Mouse (Mus musculus) heart, embryonic 14.5 days (tissue): Measurements from ENCODE around the gene Olfr556. TPM values are rescaled to one million over a fixed set of nuclear protein-coding genes. Genes with fewer than 3 reads are reported as not detected.

Experiments
- ATAC-seq: fragments of 200-750 bp; cut with Nextera tagmentation; 2 replicates; pipeline ENCODE4 v1.8.0; 2017; ENCODE audit warnings: low read depth, moderate TSS enrichment; ENCODE audit not compliant: insufficient number of reproducible peaks, insufficient read depth, low FRiP score
- H3K27ac ChIP-seq, 2 experiments: fragments of 200-500 bp in 1 of 2; fragments of 300-500 bp in 1 of 2; sonication (generic) in 1 of 2; replicated peaks in 1 of 2; 2 replicates each; pipeline ENCODE4 v1.5.1; 2012 to 2014; ENCODE audit warnings: low read depth in 2 of 2, low read length in 2 of 2, control low read depth in 1 of 2, mild to moderate bottlenecking in 1 of 2, mixed read lengths in 1 of 2; ENCODE audit not compliant: control insufficient read depth in 1 of 2, insufficient read depth in 1 of 2
- H3K27me3 ChIP-seq: fragments of 300-500 bp; sonication (generic); 2 replicates; pipeline ENCODE4 v1.6.1; 2014; ENCODE audit warnings: mild to moderate bottlenecking, low read length, control low read depth; ENCODE audit not compliant: control insufficient read depth, insufficient read depth
- H3K36me3 ChIP-seq: fragments of 300-500 bp; sonication (generic); 2 replicates; pipeline ENCODE4 v1.6.1; 2014; ENCODE audit warnings: mild to moderate bottlenecking, control low read depth, low read length, mixed read lengths; ENCODE audit not compliant: control insufficient read depth, insufficient read depth
- H3K4me1 ChIP-seq, 2 experiments: fragments of 200-500 bp in 1 of 2; fragments of 300-500 bp in 1 of 2; sonication (generic) in 1 of 2; 2 replicates each; pipeline ENCODE4 v1.6.1; 2012 to 2014; ENCODE audit warnings: low read length in 2 of 2, control low read depth in 1 of 2, mixed read lengths in 1 of 2; ENCODE audit not compliant: control insufficient read depth in 2 of 2, insufficient read depth in 2 of 2
- H3K4me2 ChIP-seq: fragments of 300-500 bp; sonication (generic); 2 replicates; pipeline ENCODE4 v1.6.1; 2014; ENCODE audit warnings: mild to moderate bottlenecking, low read length
- H3K4me3 ChIP-seq, 2 experiments: fragments of 200-500 bp in 1 of 2; fragments of 300-500 bp in 1 of 2; sonication (generic) in 1 of 2; 2 replicates each; pipeline ENCODE4 v1.5.1; 2012 to 2014; ENCODE audit warnings: low read length in 2 of 2, mild to moderate bottlenecking in 2 of 2, control low read depth in 1 of 2, low read depth in 1 of 2, moderate library complexity in 1 of 2; ENCODE audit not compliant: control insufficient read depth in 1 of 2, insufficient read depth in 1 of 2
- H3K9ac ChIP-seq: fragments of 300-500 bp; sonication (generic); 2 replicates; pipeline ENCODE4 v1.6.1; 2014; ENCODE audit warnings: mild to moderate bottlenecking, low read length
- H3K9me3 ChIP-seq: fragments of 300-500 bp; sonication (generic); 2 replicates; pipeline ENCODE4 v1.6.1; 2016; ENCODE audit warnings: low read length, control low read depth; ENCODE audit not compliant: control insufficient read depth
- WGBS: fragments of 180-500 bp; shearing (Covaris S2); extraction: QIAGEN DNeasy Blood & Tissue Kit; methylation state at CpG from one replicate; pipeline ENCODE4 v1.1.7; 2014; 5-methylcytosine and 5-hydroxymethylcytosine counted together
- polyA plus RNA-seq: library from polyadenylated mRNA; unstranded; fragments of >200 nt; fragmentation: Nextera tagmentation; extraction: Ambion mirVana; gene quantifications from 2 replicates; pipeline ENCODE4 v1.2.1, GENCODE M21; 2014

The Olfr556 gene
- polyA plus RNA-seq, 1 experiment from 2014 or later = not detected

DNA sequence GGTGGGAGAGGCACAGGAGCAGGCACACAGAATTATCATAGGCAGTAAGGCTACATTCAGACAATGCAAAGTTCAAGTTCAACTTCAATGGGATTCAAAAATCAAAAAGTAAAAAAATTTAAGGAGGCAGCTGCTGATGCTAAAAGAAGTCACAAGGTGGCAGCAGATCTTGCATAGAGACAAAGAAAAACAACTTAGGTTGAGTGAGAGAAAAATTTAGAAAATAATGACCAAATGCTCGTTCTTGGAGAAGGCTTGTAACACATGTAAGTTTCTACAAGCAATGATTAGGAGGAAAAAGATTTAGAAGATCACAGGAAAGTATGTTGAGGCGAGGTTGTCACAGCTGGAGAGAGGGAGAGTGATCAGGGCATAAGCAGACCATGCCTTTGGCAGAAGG is 679 bp downstream of the Olfr556 start:
- 26% methylated on average over 2 of the region's 2 CpGs for WGBS
- Histone ChIP-seq H3K4me3 (no peak overlapping the region), H3K9me3 (no peaks in the 10 kb centered on the region), H3K4me2 (no peak overlapping the region), H3K36me3 (no peaks in the 10 kb centered on the region), H3K9ac (no peak overlapping the region), H3K4me1 (no peaks in the 10 kb centered on the region), H3K27ac (no peak overlapping the region), H3K27me3 (no peaks in the 10 kb centered on the region)
- no peak for ATAC-seq

DNA sequence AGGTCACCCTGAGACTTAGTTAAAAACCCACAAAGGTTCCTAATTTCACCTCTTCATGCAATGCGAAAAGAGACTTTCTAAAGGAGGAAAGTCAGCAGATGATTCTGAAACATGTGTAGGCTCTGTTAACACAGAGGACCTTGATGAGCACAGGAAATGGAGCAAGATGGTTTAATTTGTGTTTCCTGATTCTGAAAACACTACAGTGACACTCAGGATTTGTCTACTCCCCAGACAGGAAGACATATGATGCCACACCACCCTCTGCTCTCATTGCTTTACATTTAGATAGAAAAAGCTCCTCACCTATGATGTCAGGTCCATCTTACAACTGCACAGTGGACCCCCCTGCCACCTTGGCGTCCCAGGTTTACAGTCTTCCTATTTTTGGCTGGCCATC is 11.5 kb downstream of the Olfr556 start:
- Histone ChIP-seq H3K27ac (no peak overlapping the region), H3K4me2 (no peak overlapping the region), H3K4me1 (peaks cover 0 to 8% of the 10 kb centered on the region in 2 experiments; a peak in 1 of 4 replicates), H3K9ac (no peak overlapping the region), H3K4me3 (no peak overlapping the region), H3K9me3 (no peaks in the 10 kb centered on the region), H3K27me3 (no peaks in the 10 kb centered on the region), H3K36me3 (peaks cover 19% of the 10 kb centered on the region)
- no peak for ATAC-seq
- 81% methylated on average over 2 of the region's 2 CpGs for WGBS

DNA sequence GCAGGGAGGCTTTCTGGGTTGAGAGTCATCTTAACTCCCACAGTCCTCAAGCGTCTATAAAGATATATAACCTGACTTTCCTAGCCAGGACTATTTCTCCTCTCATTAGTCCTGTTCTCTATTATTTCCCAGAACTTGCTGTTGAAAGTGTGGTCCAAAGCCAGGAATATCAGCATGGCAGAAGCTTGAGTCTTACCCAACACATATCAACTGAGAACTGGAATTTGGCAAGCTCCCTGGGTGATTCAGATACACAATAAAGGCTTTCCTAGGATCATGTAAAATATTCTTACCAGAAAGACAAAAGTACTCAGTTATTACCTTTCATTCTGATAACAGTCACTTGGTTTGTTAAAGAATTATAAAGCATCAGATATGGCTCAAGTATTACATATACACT is 17.2 kb downstream of the Olfr556 start:
- Histone ChIP-seq H3K4me1 (peaks cover 0 to 14% of the 10 kb centered on the region in 2 experiments; a peak in 2 of 4 replicates), H3K4me3 (no peak overlapping the region), H3K9me3 (no peaks in the 10 kb centered on the region), H3K4me2 (no peak overlapping the region), H3K9ac (no peak overlapping the region), H3K27me3 (no peaks in the 10 kb centered on the region), H3K36me3 (peaks cover 35% of the 10 kb centered on the region), H3K27ac (no peak overlapping the region)
- ATAC-seq = no peak
- WGBS = 82% methylated on average over 1 of the region's 1 CpGs

DNA sequence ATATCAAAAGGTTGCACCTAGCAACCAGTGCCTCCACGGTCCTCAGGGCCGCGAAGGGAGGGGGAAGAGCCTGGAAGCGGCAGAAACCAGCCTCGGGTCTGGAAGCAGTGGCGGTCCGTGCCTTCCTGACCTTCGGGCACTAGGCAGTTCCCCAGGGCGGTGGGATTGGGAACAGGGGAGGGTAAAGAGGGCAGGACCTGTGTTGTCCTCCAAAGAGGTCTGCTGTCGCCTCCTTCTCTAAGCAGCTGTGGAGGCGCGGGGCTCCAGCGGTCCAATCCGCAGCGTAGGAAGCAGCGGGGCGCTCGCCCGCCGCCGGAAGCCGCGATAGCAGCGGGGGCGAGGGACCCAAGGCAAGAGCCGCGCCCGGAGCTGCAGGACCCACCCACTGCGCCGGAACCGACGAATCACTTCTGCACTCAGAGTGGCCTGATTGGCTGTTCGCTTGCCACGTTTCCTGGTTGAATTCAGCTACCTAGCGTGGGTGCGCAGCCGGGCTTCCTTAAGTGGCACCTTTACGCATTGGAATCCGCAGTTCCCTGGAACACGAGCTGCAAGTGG is 22.3 kb downstream of the Olfr556 start, which contains the start of gene Trim68:
Gene Trim68 (minus strand): TSS at position 384 of the 558 bp plus-strand sequence.
- H3K9ac ChIP-seq = peak within 1 kb of the TSS; percentile 74
- H3K27me3 ChIP-seq = no peaks in the 10 kb centered on the region
- H3K9me3 ChIP-seq = no peaks in the 10 kb centered on the region
- peaks cover 0 to 6% of the 10 kb centered on the region in 2 experiments; a peak in 2 of 4 replicates for H3K4me1 ChIP-seq
- WGBS = under 1% methylated on average over 40 of the region's 40 CpGs
- peak; percentile 99 for ATAC-seq
- peak within 1 kb of the TSS; percentile 59 to 95 for H3K27ac ChIP-seq
- 0 out of 2 replicates have a peak, but pooled peaks cover 12% of the 10 kb centered on the region for H3K36me3 ChIP-seq
- H3K4me2 ChIP-seq = peak within 1 kb of the TSS; percentile 61
- H3K4me3 ChIP-seq = peak within 1 kb of the TSS; percentile 52 to 97

DNA sequence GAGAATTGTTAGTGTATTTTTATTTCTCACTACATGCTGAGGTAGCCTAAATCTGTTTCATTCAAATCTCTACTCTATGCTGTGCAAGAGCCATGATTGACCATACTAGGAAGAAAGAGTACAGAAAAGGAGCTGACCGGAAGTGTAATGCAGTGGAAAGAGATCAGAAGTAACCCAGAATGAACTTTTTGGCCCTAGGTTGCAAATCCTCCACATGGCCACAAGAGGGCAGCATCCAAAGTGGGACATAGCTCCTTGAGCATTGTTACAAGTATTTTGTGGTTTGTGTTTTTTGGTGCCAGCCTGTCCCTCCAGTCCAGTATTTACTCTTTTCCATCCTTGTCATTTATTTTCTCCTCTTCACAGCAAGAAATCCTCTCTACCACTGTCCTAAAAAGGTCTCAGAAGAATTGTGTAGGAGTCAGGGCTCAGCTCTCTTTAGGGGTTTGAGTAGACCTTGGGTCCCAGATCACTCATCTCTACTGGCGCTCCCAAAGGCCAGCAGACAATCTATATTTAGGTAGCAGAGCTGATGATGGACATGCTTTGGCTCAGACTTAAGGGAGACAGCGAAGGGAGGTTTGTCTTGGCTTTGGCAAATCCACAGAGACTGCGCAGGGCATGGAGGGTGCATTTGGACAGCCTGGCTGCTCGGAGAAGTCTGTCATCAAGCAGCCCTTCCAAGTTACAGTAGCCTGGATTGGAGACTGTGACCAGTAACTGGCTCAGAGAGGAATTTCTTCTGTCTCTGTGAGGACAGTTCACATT is 30.8 kb downstream of the Olfr556 start, which contains the start of gene Olfr557:
Gene Olfr557 (plus strand): TSS at position 553 of the 768 bp plus-strand sequence.
- Histone ChIP-seq H3K27me3 (no peaks in the 10 kb centered on the region), H3K9me3 (no peaks in the 10 kb centered on the region), H3K36me3 (no peaks in the 10 kb centered on the region), H3K27ac (no peak within 1 kb of the TSS), H3K4me3 (no peak within 1 kb of the TSS), H3K9ac (no peak within 1 kb of the TSS), H3K4me2 (no peak within 1 kb of the TSS), H3K4me1 (peaks cover 0 to 2% of the 10 kb centered on the region in 2 experiments; a peak in 1 of 4 replicates)
- ATAC-seq = no peak
- WGBS = 53% methylated on average over 5 of the region's 5 CpGs

DNA sequence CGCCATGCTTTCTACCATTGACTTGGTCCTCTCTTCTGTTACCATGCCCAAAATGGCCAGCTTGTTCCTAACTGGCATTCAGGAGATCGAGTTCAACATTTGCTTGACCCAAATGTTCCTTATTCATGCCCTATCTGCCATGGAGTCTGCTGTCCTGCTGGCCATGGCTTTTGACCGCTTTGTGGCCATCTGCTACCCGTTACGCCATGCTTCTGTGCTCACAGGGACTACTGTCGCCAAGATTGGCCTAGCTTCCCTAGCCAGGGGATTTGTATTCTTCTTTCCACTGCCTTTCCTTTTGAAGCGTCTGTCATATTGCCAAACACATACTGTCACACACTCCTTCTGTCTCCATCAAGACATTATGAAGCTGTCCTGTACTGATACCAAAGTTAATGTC is 33.8 kb downstream of the Olfr556 start:
- ATAC-seq = no peak
- no peak overlapping the region for H3K9ac ChIP-seq
- H3K9me3 ChIP-seq = no peaks in the 10 kb centered on the region
- no peak overlapping the region for H3K27ac ChIP-seq
- H3K36me3 ChIP-seq = no peaks in the 10 kb centered on the region
- H3K4me2 ChIP-seq = no peak overlapping the region
- H3K4me1 ChIP-seq = peaks cover 0 to 2% of the 10 kb centered on the region in 2 experiments; a peak in 1 of 4 replicates
- 83% methylated on average over 7 of the region's 7 CpGs for WGBS
- no peak overlapping the region for H3K4me3 ChIP-seq
- no peaks in the 10 kb centered on the region for H3K27me3 ChIP-seq

DNA sequence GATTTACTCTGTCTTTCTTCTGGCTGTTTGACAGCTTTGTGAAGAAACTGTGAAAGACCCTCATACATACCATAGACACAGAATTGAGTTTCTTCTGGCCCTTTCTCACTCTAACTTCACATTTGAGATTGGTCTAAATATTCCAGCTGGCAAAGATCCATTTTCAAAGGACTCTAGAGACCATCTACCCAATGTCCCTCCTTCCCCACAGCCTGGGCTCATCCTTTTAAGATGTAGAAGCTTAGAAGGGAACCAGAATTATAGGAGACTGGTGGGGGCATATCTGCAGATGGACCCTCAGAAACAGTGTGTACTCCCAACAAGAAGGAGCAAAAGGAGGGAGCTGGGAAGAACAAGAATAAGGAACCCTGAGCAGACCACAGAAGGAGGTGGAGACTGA is 37.2 kb downstream of the Olfr556 start, which contains the start of gene Olfr558:
Gene Olfr558 (plus strand): TSS at position 301 of the 400 bp plus-strand sequence.
- H3K9ac ChIP-seq = no peak within 1 kb of the TSS
- H3K4me3 ChIP-seq = no peak within 1 kb of the TSS
- H3K9me3 ChIP-seq = no peaks in the 10 kb centered on the region
- ATAC-seq = no peak
- H3K4me1 ChIP-seq = no peaks in the 10 kb centered on the region
- no peak within 1 kb of the TSS for H3K4me2 ChIP-seq
- H3K27ac ChIP-seq = no peak within 1 kb of the TSS
- no peaks in the 10 kb centered on the region for H3K27me3 ChIP-seq
- H3K36me3 ChIP-seq = no peaks in the 10 kb centered on the region
